Mouse (Mus musculus): ENCODE data around the gene Usp3.

The Usp3 gene

GRCm38 (mm10) chr9:66603907-66604306 lies 11.0 kb upstream of the Usp3 start:
- no peak for DNase-seq (ENCODE audit: low spot score in 2 of 2)

GRCm38 (mm10) chr9:66601006-66601405 lies 8.1 kb upstream of the Usp3 start:
- DNase-seq (ENCODE audit: low spot score in 2 of 2), result no peak

GRCm38 (mm10) chr9:66600551-66600950 lies 7.6 kb upstream of the Usp3 start:
- no peak for DNase-seq (ENCODE audit: low spot score in 2 of 2)

GRCm38 (mm10) chr9:66599577-66599976 lies 6.6 kb upstream of the Usp3 start:
- no peak for DNase-seq (ENCODE audit: low spot score in 2 of 2)

GRCm38 (mm10) chr9:66598636-66599035 lies 5.7 kb upstream of the Usp3 start:
- DNase-seq (ENCODE audit: low spot score in 2 of 2), result no peak

- DNase-seq (ENCODE audit: low spot score in 2 of 2), result no peak
Observed at GRCm38 (mm10) chr9:66597480-66598215, 4.7 kb upstream of the Usp3 start.

- DNase-seq (ENCODE audit: low spot score in 2 of 2), result no peak
Observed at GRCm38 (mm10) chr9:66597076-66597475, 4.1 kb upstream of the Usp3 start.

GRCm38 (mm10) chr9:66595722-66596675 lies 3.1 kb upstream of the Usp3 start:
- DNase-seq (ENCODE audit: low spot score in 2 of 2), result no peak

- DNase-seq (ENCODE audit: low spot score in 2 of 2), result no peak
Observed at GRCm38 (mm10) chr9:66594061-66594460, 1.1 kb upstream of the Usp3 start.

- no peak for DNase-seq (ENCODE audit: low spot score in 2 of 2)
Observed at GRCm38 (mm10) chr9:66593613-66593969, 649 bp upstream of the Usp3 start.

GRCm38 (mm10) chr9:66591851-66592645 lies 894 bp downstream of the Usp3 start:
- DNase-seq (ENCODE audit: low spot score in 2 of 2), result peak in 1 of 2 experiments; percentile 38

GRCm38 (mm10) chr9:66590051-66590450 lies 2.9 kb downstream of the Usp3 start:
- DNase-seq (ENCODE audit: low spot score in 2 of 2), result peak in 1 of 2 experiments; percentile 5

- DNase-seq (ENCODE audit: low spot score in 2 of 2), result no peak
Observed at GRCm38 (mm10) chr9:66587016-66587415, 5.9 kb downstream of the Usp3 start.

GRCm38 (mm10) chr9:66586533-66586932 lies 6.4 kb downstream of the Usp3 start:
- no peak for DNase-seq (ENCODE audit: low spot score in 2 of 2)

GRCm38 (mm10) chr9:66585191-66585590 lies 7.8 kb downstream of the Usp3 start:
- DNase-seq (ENCODE audit: low spot score in 2 of 2), result no peak

GRCm38 (mm10) chr9:66584176-66584575 lies 8.8 kb downstream of the Usp3 start:
- no peak for DNase-seq (ENCODE audit: low spot score in 2 of 2)

GRCm38 (mm10) chr9:66583244-66583643 lies 9.7 kb downstream of the Usp3 start:
- no peak for DNase-seq (ENCODE audit: low spot score in 2 of 2)

- DNase-seq (ENCODE audit: low spot score in 2 of 2), result no peak
Observed at GRCm38 (mm10) chr9:66581694-66582093, 11.2 kb downstream of the Usp3 start.

- no peak for DNase-seq (ENCODE audit: low spot score in 2 of 2)
Observed at GRCm38 (mm10) chr9:66580722-66581121, 12.2 kb downstream of the Usp3 start.

GRCm38 (mm10) chr9:66575878-66576238 lies 17.1 kb downstream of the Usp3 start:
- DNase-seq (ENCODE audit: low spot score in 2 of 2), result no peak

- DNase-seq (ENCODE audit: low spot score in 2 of 2), result no peak
Observed at GRCm38 (mm10) chr9:66575041-66575877, 17.7 kb downstream of the Usp3 start.
